Mouse (Mus musculus) layer of hippocampus, adult 18-20 months (tissue): ENCODE data around the gene Ube2g2. TPM values are rescaled to one million over a fixed set of nuclear protein-coding genes. Genes with fewer than 3 reads are reported as not detected.

Experiments
- DNase-seq, 2 experiments: peaks; one replicate each; pipeline ENCODE4 v3.0.0; 2022; ENCODE audit warnings: low spot score in 2 of 2
- total RNA-seq, 2 experiments: library from RNA; stranded (reverse); gene quantifications; 2 replicates each; pipeline ENCODE4 v1.2.3; 2021

Ube2g2 gene
- total RNA-seq, 2 experiments from 2014 or later = 84.7 to 86.9 TPM

DNA sequence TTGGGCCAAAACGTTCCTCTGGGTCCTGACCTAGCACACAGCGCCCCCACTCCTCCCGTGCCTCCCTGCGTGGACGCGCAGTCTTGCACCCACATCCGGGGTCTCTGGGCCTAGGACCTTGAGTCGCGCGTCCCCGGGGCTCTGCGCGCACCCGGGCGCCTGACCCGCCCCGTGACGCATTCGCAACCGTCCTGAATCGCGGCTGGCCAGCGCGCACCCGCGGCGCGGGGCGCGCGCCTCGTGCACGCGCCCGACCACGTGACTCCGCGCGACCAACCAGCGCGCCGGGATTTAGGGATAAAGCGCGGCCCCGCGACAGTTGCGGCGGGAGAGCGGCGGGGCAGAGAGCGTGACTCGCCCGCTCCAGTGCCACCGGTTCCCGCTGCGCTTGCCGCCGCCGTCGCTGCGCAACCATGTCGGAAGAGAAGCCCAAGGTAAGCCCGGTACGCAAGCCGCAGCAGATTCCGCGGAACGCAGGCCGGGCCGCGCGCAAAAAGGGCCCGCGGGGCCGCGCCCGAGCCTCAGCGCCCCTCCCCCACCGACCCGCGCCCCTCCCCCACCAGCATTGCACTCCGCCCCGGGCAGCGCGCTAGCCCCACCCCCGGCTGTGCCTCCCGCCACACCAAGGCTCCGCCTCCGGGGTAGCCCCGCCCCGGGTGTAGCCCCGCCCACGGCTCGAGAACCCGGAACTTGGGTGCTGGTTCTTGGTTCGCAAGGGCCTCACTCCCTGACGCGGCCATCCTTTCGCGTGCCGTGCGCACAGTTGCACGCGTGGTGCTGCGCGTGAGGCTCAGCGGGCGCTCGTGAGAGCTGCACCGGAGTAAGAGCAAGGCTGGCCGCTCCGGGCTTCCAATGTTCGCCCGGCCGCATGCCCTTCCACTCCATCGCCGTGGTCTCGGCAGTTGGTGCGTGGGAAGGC, 15.9 kb upstream of the Ube2g2 start, which contains the start of the genes Sumo3 and Gm49325:
Sumo3 (plus strand) TSS at position 190 of the 919 bp plus-strand sequence.
Gm49325 (plus strand) TSS at position 290 of the 919 bp plus-strand sequence.
- DNase-seq = peak; percentile 89 to 95

DNA sequence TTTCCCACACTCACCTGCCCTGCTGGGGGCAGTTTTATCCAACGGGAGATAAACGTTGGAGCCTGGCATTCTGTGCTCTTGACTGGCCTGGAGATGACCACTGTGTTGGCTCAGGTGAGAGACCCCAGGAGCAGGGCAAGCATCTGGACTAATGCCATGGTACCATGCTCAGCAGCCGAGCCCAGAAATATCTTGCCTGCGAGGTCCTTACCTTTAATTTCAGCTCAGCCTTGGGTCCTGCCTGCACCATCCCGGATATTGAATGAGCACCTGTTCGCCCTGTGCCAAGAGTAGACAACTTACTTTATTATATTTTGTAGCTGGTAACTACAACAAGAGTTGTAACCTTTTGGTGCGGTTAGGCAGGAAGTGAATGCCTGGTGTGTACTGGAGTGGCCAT, 15.2 kb upstream of the Ube2g2 start:
- DNase-seq = no peak

DNA sequence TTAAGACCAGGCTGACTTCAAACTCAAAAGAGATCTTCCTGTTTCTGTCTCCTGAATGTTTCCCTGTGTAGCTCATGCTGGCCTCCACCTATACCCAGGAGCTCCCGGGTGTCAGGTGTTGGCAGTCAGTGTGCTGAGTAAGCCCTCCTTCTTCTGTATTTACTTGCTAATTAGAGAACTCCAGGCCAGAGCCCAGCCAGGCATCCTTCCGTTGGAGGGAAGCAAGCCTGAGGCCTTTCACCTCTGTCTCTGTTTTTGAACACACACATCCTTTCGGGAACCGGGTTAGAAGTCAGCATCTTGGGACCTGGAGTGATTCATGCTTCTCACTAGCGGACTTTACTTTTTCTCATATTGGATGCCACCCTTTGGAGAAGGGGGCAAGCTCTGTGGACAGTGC, 14.6 kb upstream of the Ube2g2 start:
- DNase-seq = no peak

DNA sequence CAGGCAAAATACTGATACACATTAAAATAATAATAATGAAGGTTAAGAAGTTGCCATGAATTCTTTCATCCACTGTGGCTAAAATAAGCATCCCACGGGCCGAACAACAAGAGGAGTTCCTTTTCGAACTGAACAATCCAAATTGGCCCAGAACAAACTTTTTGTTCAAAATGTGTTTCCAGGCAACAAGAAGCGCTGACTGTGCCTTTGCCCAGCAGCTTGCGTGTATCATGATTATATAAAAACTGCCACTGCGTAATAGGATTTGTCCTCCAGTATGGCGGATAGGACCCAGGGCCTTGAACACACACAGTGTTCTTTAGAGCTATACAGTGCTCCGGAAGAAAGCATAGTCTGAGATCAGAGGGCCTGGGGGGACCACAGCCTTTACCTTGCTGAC, 13.5 kb upstream of the Ube2g2 start:
- DNase-seq = peak in 1 of 2 experiments; percentile 69

DNA sequence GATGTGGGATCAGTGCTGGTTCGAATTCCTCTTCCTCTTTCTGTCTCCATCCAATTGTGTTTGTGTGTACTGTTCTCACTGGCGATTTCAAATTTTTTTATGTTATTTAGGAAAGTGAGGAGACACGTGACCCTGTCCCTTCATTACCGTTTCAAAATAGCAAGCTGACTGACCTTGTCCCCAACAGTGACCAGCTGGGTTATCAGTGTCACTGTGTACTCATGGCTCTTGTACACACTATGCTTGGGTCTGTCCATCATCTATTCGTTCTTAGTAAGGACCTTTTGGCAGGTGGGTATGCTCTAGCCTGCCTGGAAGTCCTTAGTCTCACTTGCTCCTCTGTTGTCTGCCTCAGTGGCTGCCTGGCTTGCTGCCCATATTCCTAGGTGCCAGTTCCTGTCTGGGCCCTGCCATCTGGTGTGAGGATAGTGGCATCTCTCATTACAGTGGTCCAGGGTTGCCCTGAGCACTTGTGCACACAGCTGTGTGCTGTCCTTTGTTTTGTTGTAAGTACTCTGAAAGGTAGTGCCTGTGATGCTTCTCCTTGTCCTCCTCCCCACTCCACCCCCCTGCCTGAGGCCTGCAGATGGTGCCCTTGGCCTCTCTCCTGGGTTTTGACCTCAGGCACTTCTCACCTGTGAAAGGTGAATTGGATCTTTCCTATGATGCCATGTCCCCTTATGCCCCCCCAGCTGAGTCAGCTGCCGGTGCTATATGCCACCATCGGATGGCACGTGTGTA, 11.7 kb upstream of the Ube2g2 start:
- DNase-seq = no peak

DNA sequence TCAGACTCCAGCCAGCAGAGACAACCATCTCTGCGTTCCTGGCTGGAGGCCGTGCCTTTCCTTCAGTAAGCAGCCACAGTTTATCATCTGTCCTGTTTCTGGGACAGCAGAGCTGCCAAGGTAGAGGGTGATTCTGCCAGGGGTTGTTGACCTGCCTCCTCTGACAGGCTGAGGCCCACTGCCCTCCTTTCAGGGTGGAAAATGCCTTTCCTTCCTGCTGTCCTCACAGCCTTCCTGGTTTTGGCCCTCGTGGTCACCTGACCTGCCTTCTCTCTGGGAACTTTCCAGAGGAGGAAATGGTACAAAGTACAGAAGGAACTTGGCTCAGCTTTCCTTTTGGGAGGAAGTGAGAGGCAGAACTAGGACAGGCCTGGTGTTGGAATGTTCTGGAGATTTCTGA, 8.7 kb upstream of the Ube2g2 start:
- no peak for DNase-seq

DNA sequence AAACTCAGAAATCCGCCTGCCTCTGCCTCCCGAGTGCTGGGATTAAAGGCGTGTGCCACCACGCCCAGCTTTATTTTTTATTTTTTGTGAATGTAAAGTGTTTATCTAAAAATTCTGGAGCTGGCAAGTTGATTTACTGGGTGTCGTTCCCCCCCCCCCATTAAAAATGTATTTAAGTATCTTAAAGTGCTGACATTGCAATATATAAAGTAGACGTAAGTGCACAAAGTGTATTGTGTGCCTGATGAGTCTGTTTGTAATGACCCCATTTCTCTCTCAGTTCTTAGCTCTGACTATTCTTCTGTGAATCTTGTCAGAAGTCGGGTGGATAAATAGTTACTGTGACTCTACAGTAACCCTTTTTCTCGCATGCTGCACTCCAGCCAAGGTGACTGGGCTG, 6.4 kb upstream of the Ube2g2 start:
- DNase-seq = no peak

DNA sequence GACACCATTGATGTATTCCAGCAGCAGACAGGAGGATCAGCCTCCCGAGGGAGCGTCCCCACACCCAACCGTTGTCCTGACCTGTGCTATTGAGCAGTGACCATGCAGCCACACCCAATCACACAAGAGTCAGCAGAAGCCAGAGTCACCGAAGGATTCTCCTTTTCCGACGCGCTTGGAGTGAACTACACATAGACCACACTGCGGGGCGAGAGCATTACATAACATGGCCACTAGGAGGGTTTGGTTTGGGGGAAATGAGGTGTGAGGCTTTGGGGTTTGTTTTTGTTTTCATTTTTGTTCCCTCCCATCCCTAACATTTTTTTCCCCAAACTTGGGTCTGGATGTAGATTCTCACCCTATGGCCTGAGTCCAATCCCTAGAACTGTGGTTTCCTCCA, 5.9 kb upstream of the Ube2g2 start:
- no peak for DNase-seq

DNA sequence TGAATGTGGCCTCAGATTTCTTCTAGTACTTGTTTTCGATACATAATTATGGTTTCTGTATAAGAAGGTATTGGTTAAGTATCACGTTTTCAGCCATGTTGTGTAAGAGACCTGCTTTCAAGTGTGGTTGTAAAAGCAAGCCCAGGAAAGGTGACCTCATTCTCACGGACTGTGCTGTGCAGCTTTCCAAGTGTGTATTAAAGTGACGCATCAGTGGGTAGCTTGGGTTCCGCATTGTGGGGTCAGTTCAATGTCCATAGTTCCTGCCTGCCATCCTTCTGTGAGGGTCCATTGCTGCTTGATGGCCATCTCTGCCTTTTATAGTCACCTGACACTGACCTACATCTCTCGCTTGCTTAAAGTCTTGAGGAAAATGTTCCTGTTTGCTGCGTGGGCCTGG, 5.1 kb upstream of the Ube2g2 start:
- DNase-seq = no peak

DNA sequence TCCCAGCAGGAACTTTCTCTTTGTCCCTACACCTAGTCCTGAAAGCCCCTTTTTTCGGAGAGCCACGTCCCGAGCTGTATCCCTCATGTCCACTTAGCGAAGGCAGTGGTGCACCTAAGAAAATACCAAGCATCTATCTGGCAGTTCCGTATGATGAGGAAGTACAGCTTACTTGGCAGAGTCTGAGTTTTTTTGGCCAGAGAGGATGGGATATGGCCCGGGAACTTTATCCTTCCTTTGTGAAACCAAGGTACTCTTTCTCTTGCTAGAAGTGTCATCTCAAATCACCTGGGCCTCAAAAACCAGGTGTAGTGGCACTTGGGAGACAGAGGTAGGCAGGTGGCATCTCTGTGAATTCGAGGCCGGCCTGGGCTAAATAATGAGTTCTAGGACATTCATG, 529 bp upstream of the Ube2g2 start:
- no peak for DNase-seq

DNA sequence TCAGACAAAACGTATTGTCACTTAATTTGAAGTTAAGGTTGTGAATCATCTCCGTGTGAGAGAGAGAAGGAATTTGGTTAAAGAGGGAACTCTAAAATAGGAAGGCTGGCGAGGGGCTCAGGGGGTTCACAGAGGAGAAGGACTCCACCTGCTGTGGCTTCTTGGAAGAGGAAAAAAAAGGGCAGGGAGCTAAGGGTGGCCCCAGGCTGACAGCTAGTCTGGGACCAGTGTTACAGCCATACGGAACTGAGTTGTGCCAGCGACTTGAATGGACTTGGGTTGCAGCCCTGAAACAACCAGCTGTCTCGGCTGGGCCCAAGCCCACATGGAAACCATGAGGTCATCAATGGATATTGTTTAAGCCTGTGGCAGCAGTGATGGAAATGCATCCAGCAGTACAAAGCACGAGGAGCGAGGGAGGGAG, 1.0 kb downstream of the Ube2g2 start:
- DNase-seq = peak; percentile 52 to 68

DNA sequence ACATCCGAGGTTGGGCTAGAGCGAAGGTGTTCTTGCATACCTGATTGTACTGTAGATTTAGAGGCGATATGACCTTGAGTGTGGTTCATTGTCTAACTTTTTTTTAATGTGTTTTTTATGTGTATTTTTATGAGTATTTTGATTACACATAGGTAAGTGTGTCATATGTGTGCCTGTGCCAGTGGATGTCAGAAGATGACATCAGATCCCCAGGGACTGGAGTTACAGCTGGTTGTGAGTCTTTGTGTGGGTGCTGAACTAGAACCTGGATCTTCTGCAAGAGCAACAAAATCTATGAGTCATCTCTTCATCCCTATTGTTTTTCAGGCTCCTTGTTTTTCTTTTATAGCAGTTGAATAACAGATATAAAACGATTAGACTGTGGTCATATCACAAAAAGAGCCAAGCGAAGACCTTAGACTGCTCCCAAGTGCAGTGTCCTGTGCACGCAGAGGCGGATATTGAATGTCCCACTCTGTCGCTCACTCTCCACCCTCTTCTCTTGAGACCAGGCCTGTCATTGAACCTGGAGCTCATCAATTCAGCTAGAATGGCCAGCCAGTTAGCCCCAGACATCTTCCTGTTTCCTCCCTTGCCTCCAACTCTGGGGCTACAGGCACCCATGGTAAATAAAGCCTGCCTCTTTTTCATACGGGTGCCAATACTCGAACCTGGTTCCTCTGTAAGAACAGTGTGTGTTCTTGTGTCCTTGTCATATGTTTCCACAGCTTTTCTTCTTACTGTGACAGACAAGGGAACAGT, 1.7 kb downstream of the Ube2g2 start:
- DNase-seq = no peak

DNA sequence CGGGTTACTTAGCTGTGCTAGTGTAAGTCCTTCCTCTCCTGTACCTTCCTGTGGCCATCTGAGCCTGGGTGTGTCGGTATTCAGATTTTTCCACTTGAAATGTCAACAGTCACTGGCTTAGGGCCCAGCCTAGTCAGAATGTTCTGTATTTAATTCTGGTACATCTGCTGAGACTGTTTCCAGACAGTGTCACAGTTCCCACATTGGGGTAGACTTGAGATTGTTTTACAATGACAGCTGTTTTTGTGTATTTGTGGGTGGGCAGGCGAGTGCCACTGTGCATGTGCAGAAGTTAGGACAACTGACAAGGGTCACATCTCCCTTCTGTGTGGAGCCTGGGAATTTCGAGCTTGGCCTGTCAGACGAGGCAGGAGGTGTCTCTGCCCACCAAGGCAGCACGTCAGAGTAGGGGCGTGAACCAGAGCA, 2.5 kb downstream of the Ube2g2 start:
- peak; percentile 55 to 87 for DNase-seq

DNA sequence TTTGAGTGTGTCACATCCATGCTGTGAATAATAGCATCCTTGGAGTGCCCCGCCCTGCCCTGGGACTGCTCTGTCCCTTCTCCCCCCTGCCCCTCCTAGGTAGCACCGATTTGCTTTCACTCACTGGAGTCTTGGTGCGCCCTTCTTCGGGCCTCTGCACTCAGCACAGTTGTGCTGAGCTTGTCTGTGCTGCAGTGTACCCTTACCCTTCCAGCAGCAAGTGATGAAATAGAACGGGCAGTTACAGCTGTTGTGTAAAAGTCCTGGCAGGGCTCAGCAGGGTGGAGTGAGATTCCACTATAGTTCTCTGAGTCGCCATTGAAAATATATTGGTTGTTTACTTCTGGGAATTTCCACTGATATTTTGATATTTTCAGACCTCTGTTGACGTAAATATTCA, 4.0 kb downstream of the Ube2g2 start:
- no peak for DNase-seq

DNA sequence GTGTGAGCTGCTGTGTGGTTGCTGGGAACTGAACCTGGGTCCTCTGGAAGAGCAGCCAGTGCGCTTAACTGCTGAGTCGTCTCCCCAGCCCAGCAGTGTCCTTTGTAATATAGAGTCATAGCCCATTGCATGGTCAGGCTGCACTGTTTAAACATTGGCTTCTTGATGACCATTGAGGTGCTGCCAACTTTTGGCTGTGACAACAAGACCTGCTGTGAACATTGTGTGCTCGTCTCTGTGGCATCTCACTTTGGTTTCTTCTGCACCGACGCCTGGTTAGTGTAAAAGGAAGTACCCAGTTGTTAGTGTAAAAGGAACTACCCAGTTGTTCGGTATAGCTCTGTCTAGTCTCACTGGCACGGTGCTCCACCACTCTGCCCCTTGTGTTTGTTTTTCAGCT, 4.5 kb downstream of the Ube2g2 start:
- DNase-seq = no peak

DNA sequence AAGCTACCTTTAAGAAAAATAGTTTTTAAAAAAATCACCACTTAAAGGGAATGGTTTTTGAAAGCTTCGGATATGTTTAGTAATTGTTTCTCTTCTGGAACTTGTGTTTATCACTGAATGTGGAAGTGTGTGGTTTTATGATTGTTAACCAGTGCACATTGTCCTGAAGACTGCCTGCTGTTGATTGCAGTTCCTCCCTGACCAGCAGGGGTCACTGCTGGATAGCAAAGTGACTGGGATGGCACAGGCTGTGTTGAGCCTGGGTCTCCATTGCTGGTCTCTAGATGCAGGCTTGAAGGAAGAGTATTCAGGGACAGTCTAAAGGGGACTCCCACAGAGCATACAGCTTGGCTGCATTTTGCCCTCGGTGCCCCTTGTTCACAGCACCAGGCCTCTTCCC, 5.4 kb downstream of the Ube2g2 start:
- DNase-seq = peak; percentile 60 to 93

DNA sequence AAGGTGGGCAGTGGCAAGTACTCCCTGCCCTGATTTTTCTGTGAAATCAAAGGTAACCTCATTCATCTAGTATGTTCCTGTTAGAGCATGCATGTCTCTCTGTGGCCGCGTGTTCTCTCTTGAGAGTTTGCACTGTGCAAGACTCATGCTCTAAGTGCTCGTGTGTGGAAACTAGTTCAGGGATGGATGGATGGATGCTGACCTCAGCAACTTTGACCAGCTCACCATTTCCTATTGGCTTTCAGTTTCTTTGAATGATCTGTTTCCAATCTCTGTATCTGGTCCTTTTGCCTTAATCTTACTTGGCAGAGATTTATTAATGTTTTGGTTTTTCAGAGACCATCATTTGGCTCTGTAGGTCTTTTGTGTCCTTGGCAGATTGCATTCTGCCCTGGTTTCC, 7.1 kb downstream of the Ube2g2 start:
- DNase-seq = no peak

DNA sequence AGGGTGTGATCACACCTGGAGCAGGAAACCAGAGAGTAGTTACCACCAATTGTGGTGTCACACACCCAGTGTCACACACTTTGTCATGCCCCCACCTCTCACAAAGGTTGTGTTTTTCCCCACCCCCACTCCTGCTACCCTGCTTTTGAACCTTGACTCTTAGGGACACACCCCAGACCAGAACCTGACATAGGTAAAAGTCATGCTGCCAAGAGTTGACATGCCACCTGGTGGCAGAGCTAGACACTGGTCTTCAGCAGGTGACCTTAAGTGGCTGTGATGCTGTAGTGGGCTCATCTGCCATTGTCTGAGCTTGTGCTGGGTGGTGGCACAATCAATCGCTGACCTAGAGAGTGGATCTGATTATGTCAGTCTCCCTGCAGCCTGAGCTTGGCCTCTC, 7.9 kb downstream of the Ube2g2 start:
- DNase-seq = no peak

DNA sequence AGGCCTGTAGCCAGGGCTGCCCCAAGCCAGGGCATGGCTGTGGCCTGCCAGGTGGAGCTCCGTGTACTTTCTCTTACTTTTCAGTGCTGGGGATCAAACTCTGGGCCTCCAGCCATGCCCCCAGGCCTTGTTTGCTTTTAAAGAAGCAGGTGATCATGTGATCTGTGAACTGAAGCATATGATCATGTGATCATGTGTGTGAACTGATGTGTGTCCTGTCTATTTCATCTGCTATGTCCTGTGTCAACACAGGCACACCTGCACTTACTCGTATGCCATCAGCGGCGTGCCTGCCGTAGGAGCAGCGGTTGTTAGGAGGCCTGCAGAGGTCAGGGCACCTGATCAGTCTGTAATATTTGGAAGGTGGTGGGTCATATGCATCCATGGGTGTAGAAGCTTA, 11.9 kb downstream of the Ube2g2 start:
- DNase-seq = no peak

DNA sequence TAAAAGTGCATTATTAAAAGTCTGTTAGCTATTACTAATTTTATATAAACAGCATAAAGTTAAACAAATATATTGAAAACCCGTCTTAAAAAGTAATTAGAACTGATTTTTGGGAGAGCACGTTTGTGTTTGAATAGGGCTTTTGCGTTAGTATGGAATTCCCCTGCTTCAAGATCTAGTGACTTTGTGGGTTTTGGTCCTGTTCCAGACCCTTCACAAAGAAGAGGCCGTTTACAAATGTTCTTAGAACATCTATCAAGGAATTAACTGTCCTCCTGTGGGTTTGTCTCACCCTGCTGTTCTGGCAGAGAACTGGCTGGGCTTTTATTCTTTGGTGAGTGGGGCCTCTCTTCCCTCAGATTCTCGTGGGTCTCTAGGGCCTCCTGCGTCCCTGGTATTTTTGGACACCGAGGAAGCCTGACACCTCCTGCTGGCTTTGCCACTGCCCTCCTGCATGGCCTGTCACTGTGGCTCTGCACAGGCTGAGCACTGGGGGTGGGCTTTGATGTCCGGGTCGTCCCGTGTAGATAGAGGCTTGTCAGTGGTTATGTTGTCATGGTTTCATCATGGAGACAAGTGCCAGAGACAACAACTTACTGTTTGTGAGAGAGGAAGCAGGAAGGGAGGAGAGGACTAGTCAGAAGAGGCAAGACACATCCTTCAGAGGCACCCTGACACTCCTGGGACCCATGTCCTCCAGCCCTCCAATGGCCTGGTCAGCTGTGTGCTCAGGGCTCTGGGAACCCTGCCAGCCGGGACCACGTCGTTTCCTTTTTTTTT, 12.6 kb downstream of the Ube2g2 start:
- no peak for DNase-seq
